Mouse (Mus musculus) megakaryocyte, embryonic 14.5 days (primary cell): ENCODE data around the gene Hivep3.

Experiments used
- FLI1 ChIP-seq: IDR thresholded peaks from 2 replicates; pipeline ENCODE4 v1.6.1; 2012; ENCODE audit warnings: low read length, inconsistent platforms, mixed read lengths
- GATA1 ChIP-seq: IDR thresholded peaks from 3 replicates; pipeline ENCODE4 v1.6.1; 2012; ENCODE audit warnings: mixed read lengths, low read length, inconsistent platforms, borderline replicate concordance

GRCm38 (mm10) chr4:120144343-120144742 is 410.8 kb downstream of the Hivep3 start:
- TF ChIP-seq FLI1 (no peak), GATA1 (no peak)
